Mouse (Mus musculus) splenic B cell, adult 2 months (primary cell): ENCODE data around the gene Pigt.

Experiments
- DNase-seq: peaks from one replicate; pipeline ENCODE4 v3.0.0-alpha.2; 2011; ENCODE audit warnings: low read depth, low spot score
- H3K27me3 ChIP-seq: 2 replicates; pipeline ENCODE4 v1.6.1; 2012; ENCODE audit warnings: mild to moderate bottlenecking, low read length, moderate library complexity, mixed read lengths; ENCODE audit not compliant: control insufficient read depth, poor library complexity, insufficient read depth, severe bottlenecking
- H3K36me3 ChIP-seq: 2 replicates; pipeline ENCODE4 v1.6.1; 2012; ENCODE audit warnings: mild to moderate bottlenecking, low read length, moderate library complexity, mixed read lengths; ENCODE audit not compliant: control insufficient read depth, poor library complexity, insufficient read depth, severe bottlenecking

Pigt gene

DNA sequence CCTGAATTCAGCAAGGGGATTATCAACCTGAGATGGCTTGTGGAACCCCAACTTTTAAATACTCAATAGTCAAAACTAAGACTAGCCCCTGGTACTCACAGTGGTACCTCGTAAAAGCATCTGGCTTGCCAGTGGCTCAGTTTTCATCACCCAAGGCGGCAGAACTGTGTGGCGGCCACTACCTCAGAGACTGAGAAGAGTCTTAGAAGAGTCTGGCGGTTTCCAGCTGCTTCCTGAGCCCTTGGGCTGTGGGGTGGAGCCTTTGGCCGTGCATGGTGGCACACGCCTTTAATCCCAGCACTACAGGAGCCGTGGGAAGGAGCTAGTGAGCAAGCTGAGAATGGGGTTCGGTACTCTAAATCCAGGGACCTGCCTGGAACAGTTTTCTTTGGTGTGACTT lies 25.0 kb downstream of the Pigt start:
- H3K27me3 ChIP-seq = no peaks in the 10 kb centered on the region
- no peaks in the 10 kb centered on the region for H3K36me3 ChIP-seq
- DNase-seq = no peak

DNA sequence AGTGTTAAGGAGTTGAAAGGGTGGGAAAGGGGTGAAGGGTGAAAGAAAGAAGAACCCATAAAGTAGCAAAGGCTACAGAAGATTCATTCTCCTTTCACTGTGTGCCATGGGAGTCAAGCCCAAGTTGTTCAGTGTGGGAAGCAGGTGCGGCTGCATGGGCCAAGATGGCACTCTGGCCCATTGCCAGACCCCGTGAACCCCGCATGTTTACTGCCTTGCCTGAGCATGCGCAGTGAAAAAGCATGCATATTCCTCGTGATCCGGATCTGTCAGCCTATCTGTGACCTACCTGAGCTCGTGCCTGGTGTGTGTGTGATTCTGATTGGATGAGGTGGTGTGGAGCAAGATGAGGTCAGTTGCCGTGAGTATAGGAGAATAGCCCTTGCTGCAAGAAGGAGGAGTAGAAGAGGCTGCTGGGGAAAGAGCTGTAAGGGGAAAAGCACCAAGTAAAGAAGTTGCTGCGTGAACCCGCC lies 26.0 kb downstream of the Pigt start:
- Histone ChIP-seq H3K27me3 (no peaks in the 10 kb centered on the region), H3K36me3 (no peaks in the 10 kb centered on the region)
- DNase-seq = peak; percentile 24

DNA sequence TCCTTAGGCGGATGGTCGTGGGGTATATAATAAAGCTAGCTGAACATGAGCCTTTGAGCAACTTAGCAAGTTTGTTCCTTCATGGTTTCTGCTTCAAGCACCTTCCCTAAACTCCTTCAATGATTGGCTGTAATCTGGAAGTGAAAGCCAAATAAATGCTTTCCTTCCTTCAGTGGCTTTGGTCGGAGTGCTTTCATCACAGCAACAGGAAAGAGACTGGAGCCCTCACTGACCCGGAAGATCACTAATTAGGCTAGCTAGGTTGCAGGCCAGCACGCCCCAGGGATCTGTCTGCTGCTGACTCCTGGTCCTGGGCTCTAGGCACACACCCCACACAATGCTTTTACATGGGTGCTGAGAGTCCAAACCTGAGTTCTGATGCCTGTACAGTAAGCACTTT lies 31.2 kb downstream of the Pigt start:
- no peaks in the 10 kb centered on the region for H3K36me3 ChIP-seq
- H3K27me3 ChIP-seq = no peaks in the 10 kb centered on the region
- DNase-seq = no peak

DNA sequence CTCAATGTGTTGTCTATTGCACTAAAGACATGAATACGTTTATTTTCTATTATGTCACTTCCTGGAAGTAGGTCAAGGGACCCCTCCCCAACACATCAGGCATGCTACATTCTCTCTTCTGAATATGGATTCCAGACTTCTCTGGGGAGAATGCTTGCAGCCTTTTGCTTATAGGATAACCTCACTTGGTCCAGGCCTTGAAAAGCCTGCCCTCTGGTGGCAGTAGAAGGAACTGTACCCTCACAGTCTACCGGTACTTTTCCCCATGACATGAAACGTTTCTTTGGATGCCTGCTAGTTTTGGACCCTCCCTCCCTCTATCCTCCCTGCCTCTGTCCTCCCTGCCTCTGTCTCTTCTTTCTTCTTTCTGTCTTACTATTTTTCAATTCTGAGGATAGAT lies 33.8 kb downstream of the Pigt start:
- Histone ChIP-seq H3K27me3 (no peaks in the 10 kb centered on the region), H3K36me3 (no peaks in the 10 kb centered on the region)
- DNase-seq = peak; percentile 84

DNA sequence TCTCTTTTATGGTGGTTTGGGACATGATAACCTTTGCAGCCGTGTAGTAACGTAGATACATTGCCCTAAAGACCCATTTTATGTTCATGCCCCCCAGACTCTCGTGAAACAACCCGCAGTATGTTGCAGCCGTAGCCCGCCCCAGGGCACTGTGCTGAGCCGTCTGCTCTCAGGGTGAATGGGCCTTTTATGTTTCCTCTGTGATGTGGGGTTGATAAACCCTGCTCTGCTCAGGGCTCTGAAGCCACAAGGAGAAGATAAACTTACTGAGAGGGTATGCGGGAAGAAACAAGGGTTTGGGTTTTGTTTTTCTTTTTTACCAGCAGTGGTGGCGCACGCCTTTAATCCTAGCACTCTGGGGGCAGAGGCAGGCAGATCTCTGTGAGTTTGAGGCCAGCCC lies 37.0 kb downstream of the Pigt start:
- H3K36me3 ChIP-seq = no peaks in the 10 kb centered on the region
- no peak for DNase-seq

DNA sequence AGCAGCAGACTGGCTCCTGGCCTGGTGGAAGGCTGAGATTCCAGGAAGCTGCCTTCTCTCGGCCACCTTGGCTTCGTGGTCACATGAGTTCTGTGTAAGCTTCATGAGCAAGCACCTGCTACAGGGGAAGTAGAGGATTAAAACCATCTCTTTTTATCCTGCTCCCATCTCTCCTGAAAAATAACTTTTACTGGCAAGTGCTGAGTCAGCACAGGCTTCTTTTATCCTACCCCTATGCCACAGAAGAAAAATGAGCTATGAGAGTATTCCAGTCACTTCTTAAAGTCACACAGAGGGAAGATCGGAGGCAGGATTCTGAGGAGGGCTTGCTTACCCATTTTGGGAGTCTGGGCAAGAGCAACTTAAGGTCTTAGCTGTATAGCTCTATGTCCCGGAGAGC lies 39.7 kb downstream of the Pigt start:
- Histone ChIP-seq H3K36me3 (no peaks in the 10 kb centered on the region), H3K27me3 (peaks cover 2% of the 10 kb centered on the region; the same call in 1 of the 2 replicates)
- DNase-seq = no peak

More for the DNA sequence above, 37.0 kb downstream of the Pigt start:
- H3K27me3 ChIP-seq = peaks cover 2% of the 10 kb centered on the region; the same call in 1 of the 2 replicates

DNA sequence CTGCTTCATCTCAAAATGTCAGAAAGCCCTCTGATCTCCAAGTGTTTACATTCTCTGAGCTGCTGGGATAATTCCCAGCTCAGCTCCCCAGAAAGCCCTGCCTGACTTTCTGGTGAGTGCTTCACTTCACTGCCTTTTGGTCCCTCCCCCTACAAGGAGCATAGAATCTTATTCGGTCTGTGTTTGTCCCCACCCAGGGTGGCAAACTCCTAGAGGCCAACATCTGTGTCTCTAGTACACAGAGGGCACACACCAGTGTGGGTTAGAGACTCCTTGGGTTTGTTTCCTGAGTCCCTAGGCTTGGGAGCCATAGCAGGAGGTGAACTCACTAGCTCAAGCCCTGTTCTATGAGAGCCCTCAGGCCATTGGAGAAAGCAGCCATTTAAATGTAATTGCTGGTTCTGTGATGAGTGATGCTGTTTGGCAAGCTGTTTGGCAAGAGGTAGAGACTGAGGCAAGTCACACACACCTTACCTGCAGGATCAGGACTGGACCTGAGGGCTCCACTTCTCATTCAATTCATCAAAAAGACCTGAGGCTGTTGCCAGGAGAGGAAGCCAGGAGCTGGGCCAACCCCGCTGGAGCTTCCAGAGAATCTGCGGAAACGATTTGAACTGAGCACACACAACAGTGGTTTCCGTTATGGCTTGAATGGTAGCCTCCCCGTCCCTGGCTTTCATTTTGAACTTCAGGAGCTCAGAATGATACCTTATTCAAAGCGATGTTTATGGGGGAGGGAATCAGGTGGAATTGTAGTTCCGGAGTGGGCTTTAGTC lies 43.5 kb downstream of the Pigt start:
- no peak for DNase-seq
- H3K27me3 ChIP-seq = peaks cover 2% of the 10 kb centered on the region; the same call in 1 of the 2 replicates
- H3K36me3 ChIP-seq = no peaks in the 10 kb centered on the region

DNA sequence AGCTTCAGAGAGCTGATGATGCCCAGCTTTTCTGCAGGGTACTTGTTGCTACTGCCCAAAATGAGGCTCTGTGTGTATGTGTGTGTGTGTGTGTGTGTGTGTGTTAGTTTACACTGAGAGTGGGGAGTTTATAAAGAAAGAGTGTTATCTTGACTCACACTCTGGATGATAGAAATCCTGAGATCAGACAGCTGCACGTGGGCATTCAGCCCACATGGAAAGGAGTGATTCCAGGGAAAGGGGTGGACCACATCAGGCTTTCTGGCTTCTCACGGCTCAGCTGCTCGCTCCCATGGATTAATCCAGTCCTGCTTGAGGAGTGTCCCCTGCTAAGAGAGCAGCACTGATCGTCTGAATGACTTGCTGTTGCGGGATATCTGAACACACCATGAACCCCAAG lies 44.8 kb downstream of the Pigt start:
- H3K27me3 ChIP-seq = peaks cover 2% of the 10 kb centered on the region; the same call in 1 of the 2 replicates
- no peak for DNase-seq
- no peaks in the 10 kb centered on the region for H3K36me3 ChIP-seq

DNA sequence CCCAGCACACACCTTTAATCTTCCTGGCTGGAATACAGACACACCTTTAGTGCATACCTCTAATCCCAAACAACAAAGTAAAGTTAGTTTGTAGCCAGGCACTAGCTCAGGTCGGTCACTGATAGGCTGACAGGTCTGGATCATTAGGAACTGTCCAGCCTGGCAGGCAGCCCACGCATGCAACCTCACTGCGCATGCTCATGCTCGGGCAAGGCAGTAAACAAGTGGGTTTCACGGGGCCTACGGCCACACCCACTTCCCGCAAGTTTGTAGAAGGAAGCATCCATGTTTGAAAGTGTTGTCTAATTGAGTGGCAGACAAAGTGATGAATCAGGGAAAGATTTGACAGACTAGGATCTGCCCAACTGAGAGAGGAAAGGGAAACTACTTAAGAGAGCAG lies 45.3 kb downstream of the Pigt start:
- no peaks in the 10 kb centered on the region for H3K36me3 ChIP-seq
- DNase-seq = no peak
- H3K27me3 ChIP-seq = peaks cover under 1% of the 10 kb centered on the region; the same call in 1 of the 2 replicates

DNA sequence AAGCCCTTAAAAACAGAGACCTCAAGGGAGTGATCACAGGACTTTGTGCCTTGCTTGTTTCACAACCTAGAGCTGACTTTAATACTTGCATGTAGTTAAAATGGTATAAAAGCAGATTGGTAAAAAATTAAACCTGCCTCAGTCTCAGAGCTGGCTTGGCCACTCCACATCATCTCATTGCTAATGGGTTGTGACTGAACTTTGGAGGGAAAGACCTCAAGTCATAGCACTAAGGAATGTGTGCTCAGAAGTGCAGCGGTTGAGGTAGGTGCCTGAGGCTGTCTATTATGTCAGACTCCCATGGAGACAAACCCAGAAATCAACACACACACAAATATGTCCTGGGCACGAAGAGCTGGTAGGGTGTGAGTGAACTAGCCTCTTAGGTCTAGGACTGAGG lies 46.4 kb downstream of the Pigt start:
- H3K36me3 ChIP-seq = no peaks in the 10 kb centered on the region

DNA sequence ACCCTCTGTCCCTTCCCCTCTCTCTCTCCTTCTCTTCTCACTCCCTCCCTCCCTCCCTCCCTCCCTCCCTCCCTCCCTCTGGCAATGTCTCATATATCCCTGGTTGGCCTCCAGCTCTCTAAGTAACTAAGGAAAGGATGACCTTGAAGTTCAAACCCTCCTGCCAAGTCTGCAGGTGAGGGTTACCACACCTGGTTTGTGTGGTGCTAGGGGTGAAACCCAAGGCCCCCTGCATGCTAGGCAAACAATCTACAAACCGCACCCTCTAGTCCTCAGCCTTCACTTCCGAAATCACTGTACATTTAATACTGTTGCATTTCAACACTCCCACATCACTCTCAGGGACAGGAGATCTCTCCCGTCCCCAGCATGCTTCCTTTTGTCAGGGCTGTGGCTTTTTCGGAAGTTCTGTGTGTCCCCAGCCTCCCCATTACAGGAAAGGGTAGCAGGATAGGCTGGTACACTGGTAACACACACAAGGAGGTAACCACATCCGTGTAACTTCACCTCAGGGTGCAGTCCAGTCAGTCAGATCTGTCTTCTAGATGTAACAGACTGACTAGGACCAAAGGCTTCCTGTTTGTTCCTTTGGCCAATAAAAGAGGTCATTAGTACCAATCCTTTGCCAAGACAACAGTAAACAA lies 47.3 kb downstream of the Pigt start:
- no peak for DNase-seq
- H3K27me3 ChIP-seq = no peaks in the 10 kb centered on the region
- H3K36me3 ChIP-seq = no peaks in the 10 kb centered on the region

More for the DNA sequence above, 46.4 kb downstream of the Pigt start:
- H3K27me3 ChIP-seq = no peaks in the 10 kb centered on the region
- no peak for DNase-seq

DNA sequence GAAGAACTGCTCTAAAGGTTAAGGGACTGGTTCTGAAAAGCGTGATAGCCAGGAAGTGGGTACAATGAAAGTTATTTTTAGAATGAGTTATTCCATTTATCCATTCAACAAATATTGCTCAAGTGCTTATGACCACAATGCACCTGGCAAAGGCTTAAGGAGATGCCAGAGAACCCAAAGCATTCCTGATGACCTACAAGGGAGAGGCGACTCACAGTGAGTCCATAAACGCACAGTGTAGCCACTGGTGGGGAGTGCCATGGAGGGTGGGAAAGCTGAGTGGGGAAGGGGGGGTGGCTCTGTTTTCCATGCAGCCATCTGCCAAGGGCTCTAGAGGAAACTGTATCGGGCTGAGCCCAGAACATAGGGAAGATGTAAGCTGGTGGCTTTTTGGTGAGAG lies 52.0 kb downstream of the Pigt start:
- Histone ChIP-seq H3K27me3 (no peaks in the 10 kb centered on the region), H3K36me3 (no peaks in the 10 kb centered on the region)
- no peak for DNase-seq

DNA sequence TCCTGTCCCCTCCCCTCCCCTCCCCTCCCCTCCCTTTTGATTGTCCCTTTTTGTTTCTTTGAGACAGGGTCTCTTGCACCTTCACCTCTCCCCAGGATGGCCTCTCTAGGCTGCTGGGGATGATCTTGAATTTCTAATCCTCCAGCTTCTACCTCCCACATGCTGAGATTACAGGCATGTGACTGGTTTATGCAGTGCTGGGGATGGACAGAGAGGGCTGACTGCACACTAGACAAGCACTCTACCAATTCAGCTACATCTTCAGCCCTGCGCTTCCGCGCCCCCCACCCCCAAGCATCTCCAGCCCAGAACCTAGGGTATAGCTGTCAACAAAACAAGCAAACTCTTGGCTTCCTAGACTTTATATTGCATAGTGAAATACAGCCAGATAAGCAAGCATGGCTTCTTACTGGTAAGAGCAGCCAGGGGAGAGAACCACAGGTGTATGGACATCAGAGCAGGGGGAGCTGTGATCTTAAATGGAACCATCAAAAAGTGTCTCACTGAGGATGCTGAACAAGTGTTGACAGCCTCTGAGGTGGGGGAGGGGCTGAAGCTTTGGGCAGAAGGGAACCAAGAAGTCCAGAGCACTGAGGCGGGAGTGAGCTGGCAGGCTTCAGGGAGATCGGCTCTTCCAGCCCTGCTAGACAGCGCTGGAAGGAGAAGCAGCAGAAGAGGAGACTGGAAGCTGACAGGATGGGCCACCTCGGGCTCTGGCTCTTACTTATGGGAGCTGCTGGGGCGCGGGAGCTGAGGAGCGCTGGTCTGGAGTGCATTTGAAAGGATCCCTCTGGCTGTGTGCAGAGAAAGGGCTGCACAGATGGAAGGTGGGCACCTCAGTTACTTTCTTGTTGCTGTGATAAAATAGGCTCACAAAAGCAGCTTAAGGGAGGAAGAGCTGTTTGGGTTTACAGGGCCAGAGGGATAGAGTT lies 52.9 kb downstream of the Pigt start:
- no peaks in the 10 kb centered on the region for H3K36me3 ChIP-seq
- H3K27me3 ChIP-seq = no peaks in the 10 kb centered on the region
- no peak for DNase-seq

DNA sequence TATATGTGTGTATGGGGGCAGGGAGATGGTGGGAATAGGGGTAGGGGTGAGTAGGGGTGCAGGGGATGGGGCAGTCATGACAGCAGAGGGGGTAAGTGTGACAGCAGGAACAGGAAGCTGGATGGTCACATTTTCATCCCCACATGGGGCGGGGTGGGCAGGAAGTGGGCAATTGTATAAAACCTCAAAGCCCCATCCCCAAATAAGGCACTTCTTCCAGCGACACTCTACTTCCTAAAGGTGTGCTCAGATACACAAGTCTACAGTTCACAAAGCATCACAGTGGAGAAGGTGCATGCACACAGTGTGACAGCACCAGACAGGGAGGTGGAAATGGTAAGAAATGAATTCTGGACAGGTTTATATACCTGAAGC lies 53.6 kb downstream of the Pigt start:
- no peaks in the 10 kb centered on the region for H3K27me3 ChIP-seq
- DNase-seq = no peak
- no peaks in the 10 kb centered on the region for H3K36me3 ChIP-seq

DNA sequence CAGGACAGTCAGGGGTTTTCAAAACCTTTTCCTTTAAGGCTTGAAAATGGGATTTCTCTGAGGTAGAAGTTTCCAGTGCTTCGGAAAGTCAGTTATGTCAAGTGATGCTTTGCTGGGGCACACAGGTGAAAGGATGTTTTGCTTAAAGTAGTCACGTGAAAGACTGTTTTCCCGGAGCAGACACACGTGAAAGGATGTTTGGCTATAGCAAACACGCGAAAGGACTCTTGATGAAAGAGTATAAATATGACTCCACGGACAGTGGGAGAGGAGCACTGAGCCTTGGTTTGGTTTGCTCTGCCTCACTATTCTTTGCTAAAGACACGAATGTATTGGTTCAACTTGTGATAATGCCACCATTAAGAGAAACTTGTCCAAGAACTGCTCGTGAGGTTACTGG lies 54.2 kb downstream of the Pigt start:
- Histone ChIP-seq H3K27me3 (no peaks in the 10 kb centered on the region), H3K36me3 (no peaks in the 10 kb centered on the region)
- DNase-seq = no peak
